Mouse (Mus musculus): ENCODE measurements around the gene Slx4. TPM values are rescaled to one million over a fixed set of nuclear protein-coding genes. Genes with fewer than 3 reads are reported as not detected.

Gene Slx4
- total and polyA plus RNA-seq, 3 experiments = 6.4 to 9.4 (median 7.7) TPM

DNA sequence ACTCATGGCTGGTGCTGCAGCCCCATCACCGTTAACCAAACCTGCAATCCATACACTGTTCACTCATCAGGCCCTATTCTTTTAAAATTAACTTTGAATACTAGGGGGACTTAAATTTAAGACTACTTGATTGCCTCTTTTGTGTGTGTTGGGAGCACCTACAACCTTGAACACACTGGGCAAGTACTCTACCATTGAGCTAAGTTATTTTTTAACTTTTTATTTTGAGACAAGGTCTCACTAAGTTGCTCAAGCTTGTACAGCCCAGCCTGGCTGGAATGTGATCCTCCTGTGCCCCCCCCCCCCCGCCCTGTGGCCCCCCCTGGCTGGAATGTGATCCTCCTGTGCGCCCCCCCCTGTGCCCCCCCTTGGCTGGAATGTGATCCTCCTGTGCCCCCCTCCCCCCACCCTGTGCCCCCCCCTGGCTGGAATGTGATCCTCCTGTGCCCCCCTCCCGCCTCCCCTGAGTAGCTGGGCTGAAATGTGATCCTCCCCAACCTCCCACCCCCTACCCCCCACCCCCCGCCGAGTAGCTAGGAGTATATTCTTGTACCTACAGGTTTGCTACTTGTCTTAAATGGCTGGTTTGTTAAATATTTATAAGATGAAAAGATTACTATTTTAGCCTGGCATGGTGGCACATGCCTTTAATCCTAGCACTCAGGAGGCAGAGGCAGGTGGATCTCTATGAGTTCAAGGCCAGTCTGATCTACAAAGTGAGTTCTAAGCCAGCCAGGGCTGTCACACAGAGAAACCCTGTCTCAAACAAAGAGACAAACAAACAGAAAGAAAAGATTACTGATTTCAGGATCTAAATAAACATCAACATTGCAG is 28.1 kb upstream of the Slx4 start:
- intact Hi-C loops (cut with DNase I) = no loop called here
- Histone ChIP-seq H3K27ac (no peak overlapping the region), H3K36me3 (ENCODE audit: control insufficient read depth, insufficient read depth, low read length) (no peaks in the 10 kb centered on the region), H3K9ac (ENCODE audit: low read depth, low read length) (no peak overlapping the region), H3K4me3 (no peak overlapping the region), H3K27me3 (ENCODE audit: control insufficient read depth, insufficient read depth, low read length) (no peaks in the 10 kb centered on the region), H3K4me1 (ENCODE audit: control insufficient read depth, insufficient read depth, low read length) (no peaks in the 10 kb centered on the region), H3K79me2 (replicated peaks; ENCODE audit: control insufficient read depth, insufficient read depth, low read length) (no peaks in the 10 kb centered on the region)
- TF ChIP-seq EP300 (IDR thresholded peaks at IDR 0.05; ENCODE audit: insufficient read depth, low read depth, low read length) (no peak), POLR2A (IDR thresholded peaks at IDR 0.05; ENCODE audit: insufficient read depth, low read depth, low read length) (no peak), CTCF (IDR thresholded peaks at IDR 0.05) (no peak)
- WGBS = 63% methylated on average over 6 of the region's 6 CpGs
- no peak for DNase-seq

DNA sequence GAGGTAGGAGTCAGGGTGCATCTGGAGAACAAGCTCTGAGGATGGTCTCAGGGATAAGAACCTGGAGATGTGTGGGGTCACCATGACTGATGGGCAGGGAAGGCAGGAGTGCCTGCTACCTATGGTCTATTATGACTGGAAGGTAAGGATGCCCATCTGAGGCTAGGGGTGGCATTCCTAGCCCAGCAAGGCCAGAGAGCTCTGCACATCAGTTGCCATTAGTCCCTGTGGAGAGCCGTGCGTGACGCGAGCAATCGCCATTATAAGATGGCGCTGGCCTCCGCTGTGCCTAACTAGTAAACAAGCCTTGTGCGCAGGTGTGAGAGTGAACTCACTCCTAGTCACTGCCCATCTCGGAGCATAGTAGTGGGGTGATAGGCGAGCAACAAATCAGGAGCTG is 26.9 kb upstream of the Slx4 start:
- Histone ChIP-seq H3K4me3 (no peak overlapping the region), H3K36me3 (ENCODE audit: control insufficient read depth, insufficient read depth, low read length) (no peaks in the 10 kb centered on the region), H3K27me3 (ENCODE audit: control insufficient read depth, insufficient read depth, low read length) (no peaks in the 10 kb centered on the region), H3K9ac (ENCODE audit: low read depth, low read length) (no peak overlapping the region), H3K4me1 (ENCODE audit: control insufficient read depth, insufficient read depth, low read length) (no peaks in the 10 kb centered on the region), H3K27ac (no peak overlapping the region), H3K79me2 (replicated peaks; ENCODE audit: control insufficient read depth, insufficient read depth, low read length) (no peaks in the 10 kb centered on the region)
- intact Hi-C loops (cut with DNase I) = no loop called here
- no peak for DNase-seq
- WGBS = 91% methylated on average over 10 of the region's 10 CpGs
- TF ChIP-seq POLR2A (IDR thresholded peaks at IDR 0.05; ENCODE audit: insufficient read depth, low read depth, low read length) (no peak), CTCF (IDR thresholded peaks at IDR 0.05) (no peak), EP300 (IDR thresholded peaks at IDR 0.05; ENCODE audit: insufficient read depth, low read depth, low read length) (no peak)

DNA sequence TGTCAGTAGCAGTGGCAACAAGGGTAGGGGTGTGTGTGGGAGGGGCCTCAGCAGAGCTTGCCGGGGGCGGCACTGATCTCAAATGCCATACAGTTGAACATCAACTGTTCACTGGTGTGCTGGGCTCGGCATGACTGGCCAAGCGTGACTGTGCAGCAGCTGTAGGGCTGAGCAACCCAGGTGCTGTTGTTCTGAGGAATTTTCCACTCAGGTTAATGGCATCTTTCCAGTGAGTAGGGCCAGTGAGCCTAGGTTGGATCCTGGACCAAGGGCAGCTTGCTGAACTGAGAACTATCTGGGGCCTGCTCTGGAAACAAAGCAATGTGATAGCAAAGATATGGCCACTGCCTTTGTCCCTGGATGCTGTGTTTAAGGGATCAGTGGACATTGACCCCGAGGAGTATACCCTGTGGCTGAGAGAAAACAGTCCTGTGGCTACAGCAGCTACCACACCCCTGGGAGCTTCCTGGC is 25.8 kb upstream of the Slx4 start:
- Histone ChIP-seq H3K9ac (ENCODE audit: low read depth, low read length) (no peak overlapping the region), H3K79me2 (replicated peaks; ENCODE audit: control insufficient read depth, insufficient read depth, low read length) (no peaks in the 10 kb centered on the region), H3K27me3 (ENCODE audit: control insufficient read depth, insufficient read depth, low read length) (no peaks in the 10 kb centered on the region), H3K27ac (no peak overlapping the region), H3K4me1 (ENCODE audit: control insufficient read depth, insufficient read depth, low read length) (no peaks in the 10 kb centered on the region), H3K4me3 (no peak overlapping the region), H3K36me3 (ENCODE audit: control insufficient read depth, insufficient read depth, low read length) (no peaks in the 10 kb centered on the region)
- no peak for DNase-seq
- intact Hi-C loops (cut with DNase I) = no loop called here
- TF ChIP-seq CTCF (IDR thresholded peaks at IDR 0.05) (no peak), POLR2A (IDR thresholded peaks at IDR 0.05; ENCODE audit: insufficient read depth, low read depth, low read length) (no peak), EP300 (IDR thresholded peaks at IDR 0.05; ENCODE audit: insufficient read depth, low read depth, low read length) (no peak)
- WGBS = 86% methylated on average over 5 of the region's 5 CpGs

DNA sequence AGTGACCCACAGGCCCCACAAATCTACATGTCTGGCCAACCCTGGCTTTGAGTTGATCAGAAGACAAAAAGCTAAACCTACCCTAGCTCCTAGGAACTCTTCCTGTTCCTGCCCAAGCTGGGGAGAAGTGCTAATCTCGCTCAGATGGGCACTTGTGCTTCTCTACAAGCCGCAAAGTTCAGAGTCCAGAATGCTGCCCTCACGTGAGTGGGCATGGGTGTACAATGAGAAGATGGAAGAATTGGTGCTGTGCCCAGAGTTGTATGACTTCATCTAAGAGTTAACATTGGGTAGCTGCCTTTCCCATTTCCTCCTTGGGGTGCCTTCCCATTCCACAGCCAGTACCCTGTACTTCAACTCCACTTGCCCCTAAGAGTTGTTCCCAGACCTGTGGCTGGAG is 23.6 kb upstream of the Slx4 start:
- Histone ChIP-seq H3K4me3 (no peak overlapping the region), H3K79me2 (replicated peaks; ENCODE audit: control insufficient read depth, insufficient read depth, low read length) (no peaks in the 10 kb centered on the region), H3K4me1 (ENCODE audit: control insufficient read depth, insufficient read depth, low read length) (no peaks in the 10 kb centered on the region), H3K36me3 (ENCODE audit: control insufficient read depth, insufficient read depth, low read length) (no peaks in the 10 kb centered on the region), H3K27me3 (ENCODE audit: control insufficient read depth, insufficient read depth, low read length) (no peaks in the 10 kb centered on the region), H3K9ac (ENCODE audit: low read depth, low read length) (no peak overlapping the region), H3K27ac (no peak overlapping the region)
- TF ChIP-seq EP300 (IDR thresholded peaks at IDR 0.05; ENCODE audit: insufficient read depth, low read depth, low read length) = no peak
- 59% methylated on average over 3 of the region's 3 CpGs for WGBS
- intact Hi-C loops (cut with DNase I) = no loop called here
- no peak for DNase-seq

DNA sequence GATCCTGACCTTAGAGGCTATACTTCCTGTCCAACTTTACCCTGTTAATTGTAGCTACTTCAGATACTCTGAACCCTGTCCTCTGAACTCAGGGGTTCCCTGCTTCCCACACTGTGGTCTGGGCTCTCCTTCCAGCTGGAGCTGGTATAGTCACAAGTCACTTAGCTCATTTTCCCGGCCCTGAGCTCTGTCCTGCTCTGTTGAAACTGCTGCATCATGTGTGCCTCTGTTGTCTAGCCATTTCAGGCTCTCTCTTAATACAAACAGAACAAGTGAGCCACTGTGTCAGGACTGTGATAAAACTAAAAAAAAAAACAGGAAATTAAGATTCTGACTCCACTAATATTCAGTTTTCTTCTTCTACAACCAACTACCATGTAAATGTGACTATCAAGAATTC is 23.1 kb upstream of the Slx4 start:
- WGBS = 32% methylated on average over 1 of the region's 1 CpGs
- Histone ChIP-seq H3K27me3 (ENCODE audit: control insufficient read depth, insufficient read depth, low read length) (no peaks in the 10 kb centered on the region), H3K4me1 (ENCODE audit: control insufficient read depth, insufficient read depth, low read length) (no peaks in the 10 kb centered on the region), H3K27ac (no peak overlapping the region), H3K79me2 (replicated peaks; ENCODE audit: control insufficient read depth, insufficient read depth, low read length) (no peaks in the 10 kb centered on the region), H3K36me3 (ENCODE audit: control insufficient read depth, insufficient read depth, low read length) (no peaks in the 10 kb centered on the region), H3K9ac (ENCODE audit: low read depth, low read length) (no peak overlapping the region), H3K4me3 (no peak overlapping the region)
- TF ChIP-seq CTCF (IDR thresholded peaks at IDR 0.05) (no peak), EP300 (IDR thresholded peaks at IDR 0.05; ENCODE audit: insufficient read depth, low read depth, low read length) (no peak), POLR2A (IDR thresholded peaks at IDR 0.05; ENCODE audit: insufficient read depth, low read depth, low read length) (no peak)
- DNase-seq = no peak
- intact Hi-C loops (cut with DNase I) = no loop called here

DNA sequence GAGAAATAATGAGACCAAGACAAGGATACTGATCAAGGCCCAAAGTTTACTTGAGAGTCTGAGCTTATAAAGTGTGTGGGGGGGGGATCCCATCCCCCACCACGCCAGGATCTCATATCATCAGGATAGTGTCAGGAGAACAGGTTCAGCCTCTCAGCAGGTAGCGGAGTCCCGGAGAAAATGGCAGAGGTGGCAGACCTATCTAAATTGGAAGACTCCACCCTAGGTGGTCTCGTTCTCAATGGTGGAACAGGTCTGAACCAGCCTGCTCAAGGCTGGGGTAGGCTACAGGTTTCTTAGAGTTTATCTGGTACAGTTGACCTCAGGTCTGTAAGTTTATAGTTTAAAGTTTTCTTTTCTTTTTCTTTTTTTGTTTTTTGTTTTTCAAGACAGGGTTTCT is 19.1 kb upstream of the Slx4 start:
- Histone ChIP-seq H3K4me3 (no peak overlapping the region), H3K4me1 (ENCODE audit: control insufficient read depth, insufficient read depth, low read length) (no peaks in the 10 kb centered on the region), H3K79me2 (replicated peaks; ENCODE audit: control insufficient read depth, insufficient read depth, low read length) (no peaks in the 10 kb centered on the region), H3K27ac (no peak overlapping the region), H3K27me3 (ENCODE audit: control insufficient read depth, insufficient read depth, low read length) (no peaks in the 10 kb centered on the region), H3K36me3 (ENCODE audit: control insufficient read depth, insufficient read depth, low read length) (no peaks in the 10 kb centered on the region), H3K9ac (ENCODE audit: low read depth, low read length) (no peak overlapping the region)
- WGBS = 73% methylated on average over 4 of the region's 4 CpGs
- no peak for DNase-seq
- intact Hi-C loops (cut with DNase I) = no loop called here
- TF ChIP-seq POLR2A (IDR thresholded peaks at IDR 0.05; ENCODE audit: insufficient read depth, low read depth, low read length) (no peak), EP300 (IDR thresholded peaks at IDR 0.05; ENCODE audit: insufficient read depth, low read depth, low read length) (no peak), CTCF (IDR thresholded peaks at IDR 0.05) (no peak)

Measured in heart, adult 2 months (tissue).